Mouse (Mus musculus) lung, postnatal 36 days (tissue): ENCODE measurements at regions not wholly inside any gene's neighbourhood (a gene's known extent, or its start where the extent isn't known, plus 50 kb on each side); places are given as distances from the start of the nearest gene placed in this dataset.

Source experiments
- DNase-seq: peaks from one replicate; pipeline ENCODE4 v3.0.0; 2022; ENCODE audit warnings: mixed read lengths

DNA sequence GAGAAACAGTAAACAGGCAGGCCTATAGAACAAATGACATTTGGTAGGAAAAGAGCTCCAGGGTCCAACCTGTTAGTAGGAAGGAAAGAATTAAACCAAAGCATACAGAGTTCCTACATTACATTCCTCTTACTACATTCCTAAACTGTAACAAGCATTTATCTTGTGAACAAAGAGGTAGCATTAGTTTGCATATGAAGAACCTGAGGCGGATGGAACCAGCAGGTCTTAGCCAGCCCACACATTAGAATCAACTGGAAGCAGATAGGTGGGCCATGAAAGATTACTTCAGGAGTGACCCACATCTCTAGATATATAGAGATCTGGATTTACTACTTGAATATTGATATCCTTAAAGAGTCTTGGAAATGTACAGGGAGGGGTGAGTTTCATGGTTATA is 238.8 kb downstream of the Klf5 start:
- no peak for DNase-seq

DNA sequence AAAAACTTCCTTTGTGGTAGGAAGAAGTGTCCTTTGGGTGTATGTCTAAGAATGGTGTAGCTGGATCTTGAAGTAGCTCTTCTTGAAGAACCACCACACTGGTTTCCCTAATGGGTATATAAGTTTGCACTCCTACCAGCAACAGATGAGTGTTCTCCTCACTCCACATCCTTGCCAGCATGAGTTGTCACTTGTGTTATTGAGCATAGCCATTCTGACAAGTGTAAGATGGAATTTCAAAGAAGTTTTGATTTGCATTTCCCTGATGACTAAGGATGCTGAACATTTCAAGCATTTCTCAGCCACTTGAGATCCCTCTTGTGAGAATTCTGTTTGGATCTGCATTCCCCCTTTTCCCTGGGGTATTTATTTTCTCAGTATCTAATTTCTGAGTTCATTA is 243.2 kb downstream of the Klf5 start:
- peak; percentile 19 for DNase-seq

DNA sequence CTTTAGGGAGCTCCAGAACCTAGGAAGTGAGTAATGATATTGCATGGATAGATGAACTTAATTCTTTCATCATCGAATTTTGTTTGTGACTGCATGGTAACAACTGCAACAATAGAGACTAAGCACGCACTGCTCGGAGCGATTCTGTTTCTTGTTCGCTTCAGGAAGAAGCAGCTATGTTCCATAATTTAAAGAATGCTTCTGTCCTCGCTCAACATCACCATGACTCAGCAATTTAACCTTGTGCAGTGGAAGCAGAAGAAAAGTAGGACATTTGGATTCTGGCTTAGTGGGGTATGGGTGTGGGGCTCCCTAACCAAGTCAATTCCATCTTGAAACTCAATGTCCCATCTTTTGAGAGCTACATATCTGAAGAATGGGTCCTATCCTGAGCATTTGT is 249.4 kb downstream of the Klf5 start:
- DNase-seq, result peak; percentile 5

DNA sequence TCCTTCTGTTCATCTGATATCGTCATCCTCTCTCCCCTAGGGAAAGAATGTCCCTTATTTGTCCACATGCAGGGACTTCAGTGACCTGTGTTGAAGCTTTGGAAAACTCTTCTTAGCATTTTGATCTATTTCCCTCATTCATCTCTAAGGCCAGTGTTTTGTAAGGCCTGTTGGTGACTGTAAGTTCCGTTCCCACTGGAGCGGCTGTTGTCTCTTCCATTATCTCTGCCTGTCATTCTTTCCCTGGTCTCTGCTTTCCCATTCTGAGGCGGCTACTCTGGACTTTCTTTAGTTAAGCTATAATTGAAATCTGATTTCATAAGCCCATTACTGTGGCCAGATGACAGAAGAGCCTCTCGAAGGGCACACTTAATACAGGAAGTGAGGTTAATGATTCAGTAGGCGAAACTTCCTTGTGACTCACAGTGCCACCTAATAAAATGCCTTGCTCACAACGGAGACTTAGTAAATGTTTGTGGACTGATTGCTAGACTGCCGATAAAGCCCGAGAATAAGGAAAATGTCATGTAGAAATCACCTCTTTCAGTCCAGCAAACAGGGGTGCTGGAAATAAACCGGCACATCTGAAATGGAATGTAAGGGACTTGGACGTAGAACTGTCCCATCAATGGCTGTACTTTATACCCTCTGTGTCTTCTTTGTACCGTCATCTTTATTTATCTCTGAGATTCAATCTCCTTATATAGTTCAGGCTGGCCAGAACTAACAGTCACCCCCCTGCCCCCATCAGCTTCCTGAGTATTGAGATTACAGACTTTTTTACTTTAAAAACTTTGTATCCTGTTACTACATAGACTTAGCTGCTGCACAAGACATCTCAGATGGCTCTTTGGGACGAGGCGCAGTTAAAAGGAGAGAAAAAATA is 250.1 kb downstream of the Klf5 start:
- DNase-seq, result peak; percentile 71

DNA sequence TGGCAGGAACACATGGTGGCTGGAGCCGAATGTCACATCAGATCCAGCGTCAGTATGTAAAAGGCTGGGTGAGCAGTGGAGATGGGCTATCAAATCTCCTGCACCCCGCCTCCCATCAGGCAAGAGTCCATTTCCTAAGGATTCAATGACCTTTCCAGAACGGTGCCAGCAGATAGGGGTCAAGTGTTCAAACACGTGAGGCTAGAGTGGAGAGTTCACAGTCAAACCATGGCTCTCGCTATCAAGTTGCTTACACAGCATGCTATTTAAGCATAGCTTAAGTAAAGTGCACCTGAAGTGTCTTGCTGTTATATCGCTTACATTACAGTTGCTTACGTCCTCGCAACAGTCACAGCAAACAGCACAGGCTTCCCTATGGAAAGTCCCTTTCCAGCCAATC is 265.5 kb downstream of the Klf5 start:
- peak; percentile 71 for DNase-seq

DNA sequence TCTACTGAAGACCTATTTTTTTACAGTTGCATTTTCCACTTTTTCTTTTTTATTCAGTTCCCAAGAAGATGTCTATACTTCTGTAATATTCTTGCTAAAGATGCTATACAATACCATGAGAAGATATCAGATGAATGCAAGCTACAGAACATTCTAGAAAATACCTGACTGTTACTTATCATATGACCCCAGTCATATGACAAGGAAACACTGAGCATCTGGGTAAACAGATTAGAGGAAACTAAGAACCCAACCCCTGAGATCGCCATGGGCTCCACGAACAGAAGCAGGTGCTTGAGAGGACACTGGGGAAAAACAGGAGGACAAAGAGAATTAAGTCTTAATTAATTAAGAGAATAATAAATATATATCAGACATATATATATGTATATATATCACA is 275.7 kb downstream of the Klf5 start:
- no peak for DNase-seq

DNA sequence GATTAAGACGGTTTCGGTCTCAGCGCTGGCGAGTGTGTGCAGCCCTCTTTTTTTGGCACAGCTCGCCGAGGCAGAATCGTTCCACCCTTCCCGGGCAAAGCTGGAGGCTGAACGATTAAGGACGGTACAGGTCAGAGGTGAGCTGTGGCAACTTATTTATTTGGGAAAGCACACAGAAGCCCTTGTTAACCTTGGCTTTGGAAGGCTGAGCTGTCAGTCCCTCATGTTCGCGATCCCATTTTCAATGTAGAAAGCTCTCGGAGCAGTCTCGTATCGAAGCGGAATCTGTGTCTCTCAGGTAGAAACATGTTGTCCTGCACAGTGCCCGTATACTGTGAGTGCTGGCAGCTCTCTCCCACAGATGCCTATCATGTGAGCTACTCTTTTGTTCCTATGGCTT is 280.2 kb downstream of the Klf5 start:
- DNase-seq, result peak; percentile 50

DNA sequence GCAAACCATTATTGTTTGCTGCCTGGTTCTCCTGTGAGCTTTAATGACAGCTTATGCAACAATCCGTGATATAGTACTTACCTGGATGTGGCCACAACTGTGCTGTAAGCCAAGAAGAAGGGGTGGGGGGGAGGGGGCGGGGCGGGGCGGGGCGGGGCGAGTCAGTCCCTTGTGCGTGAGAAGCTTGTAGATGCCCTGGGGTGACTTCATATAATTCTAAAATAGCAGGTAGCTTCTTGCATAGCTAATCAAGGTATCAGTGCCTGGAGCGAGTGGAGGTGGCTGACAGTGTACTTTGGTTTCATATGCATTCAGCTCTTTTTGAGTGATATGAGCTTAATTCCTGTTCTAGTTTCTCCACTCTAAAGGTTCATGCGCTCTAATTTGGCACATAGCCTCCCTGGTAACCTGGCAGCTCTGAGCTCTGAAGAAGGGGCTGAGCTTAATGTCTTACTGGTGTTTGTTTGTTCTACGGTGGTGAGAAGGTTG is 280.8 kb downstream of the Klf5 start:
- peak; percentile 54 for DNase-seq

DNA sequence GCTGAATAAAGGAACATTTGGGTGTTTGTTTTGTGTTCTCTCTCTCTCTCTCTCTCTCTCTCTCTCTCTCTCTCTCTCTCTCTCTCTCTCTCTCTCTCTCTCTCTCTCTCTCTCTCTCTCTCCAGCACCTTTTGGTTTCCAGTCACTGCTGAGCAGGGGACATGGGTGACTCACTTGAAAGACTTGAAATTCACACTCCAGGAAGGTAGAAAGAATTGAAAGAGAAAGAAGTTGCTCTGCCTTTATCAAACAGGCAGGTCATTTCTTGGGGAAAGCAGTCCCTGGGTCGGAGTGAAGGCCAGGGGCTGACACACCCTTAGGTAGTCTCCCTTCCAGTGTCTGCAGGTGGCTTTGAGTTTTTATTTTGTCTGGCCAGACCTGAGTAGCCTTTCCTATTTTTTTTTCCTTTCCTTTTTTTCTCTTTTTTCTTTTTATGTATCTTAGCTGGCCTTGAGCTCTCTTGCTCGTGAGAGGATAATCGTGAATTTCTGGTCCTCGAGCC is 281.3 kb downstream of the Klf5 start:
- no peak for DNase-seq

DNA sequence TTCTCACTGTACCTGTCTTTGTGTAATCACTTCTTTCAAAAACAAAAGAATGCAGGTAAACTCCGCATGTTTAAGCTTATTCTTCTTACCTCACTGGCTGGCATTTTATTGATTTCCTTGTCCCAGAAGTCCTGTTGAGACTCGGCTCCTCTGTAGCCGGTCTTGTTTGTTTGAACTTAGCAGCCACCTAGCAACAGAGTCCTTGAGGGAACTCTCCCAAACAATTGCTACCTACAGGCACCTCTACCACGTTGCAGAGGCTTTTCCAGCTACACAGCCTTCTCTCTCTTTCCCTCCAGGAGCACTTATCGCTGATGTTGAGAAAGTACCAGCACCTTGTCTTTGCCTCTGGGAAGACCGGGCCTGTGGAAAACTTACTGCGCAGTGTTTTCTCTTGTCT is 285.7 kb downstream of the Klf5 start:
- DNase-seq, result peak; percentile 76

DNA sequence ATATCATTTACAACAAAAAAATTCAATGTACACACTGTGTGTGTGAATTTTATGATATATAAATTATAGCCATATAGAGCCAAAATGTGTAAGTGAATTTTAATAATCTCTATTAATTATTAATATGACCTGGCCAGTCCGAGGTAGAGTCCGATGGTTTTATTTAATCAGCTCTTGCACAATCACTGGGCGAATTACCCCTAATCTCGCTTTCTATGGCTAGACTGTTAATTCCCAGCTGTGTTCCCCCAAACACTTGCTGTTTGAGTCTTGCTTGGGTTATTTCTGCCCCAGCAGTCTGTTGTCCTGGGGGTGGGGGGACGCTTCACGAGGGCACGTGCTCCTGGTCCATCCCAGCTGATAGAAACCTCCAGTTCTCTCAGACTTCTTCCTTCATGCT is 287.5 kb downstream of the Klf5 start:
- DNase-seq, result no peak

DNA sequence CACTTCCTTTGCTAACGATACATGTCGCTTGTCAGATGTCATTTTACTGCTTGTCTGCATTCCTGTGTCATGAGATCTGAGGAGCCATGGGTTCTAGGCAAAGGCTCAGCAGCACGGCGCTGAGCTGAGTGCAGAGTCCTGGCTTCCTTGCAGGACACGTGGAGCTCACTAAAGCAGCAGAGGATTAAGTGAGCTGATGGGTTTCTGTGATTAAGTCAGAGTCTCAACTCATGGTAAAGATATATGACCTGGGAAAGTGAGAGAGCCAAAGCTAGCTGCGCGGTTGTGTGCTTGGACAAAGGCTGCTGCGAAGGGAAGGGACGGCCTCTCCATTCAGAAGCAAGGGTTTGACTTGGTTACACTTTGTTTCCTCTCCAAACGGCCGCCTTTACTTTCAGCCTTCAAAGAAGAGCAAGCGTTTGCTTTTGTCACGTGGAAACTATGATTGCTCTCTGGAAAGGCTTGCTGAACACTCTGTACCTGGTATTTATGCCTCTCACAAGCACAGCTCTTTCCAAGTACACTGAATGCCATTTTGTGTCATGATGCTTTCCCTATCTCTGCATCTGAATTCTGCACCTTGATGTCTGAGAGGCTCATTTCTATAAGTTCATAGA is 292.5 kb downstream of the Klf5 start:
- DNase-seq, result peak; percentile 61

DNA sequence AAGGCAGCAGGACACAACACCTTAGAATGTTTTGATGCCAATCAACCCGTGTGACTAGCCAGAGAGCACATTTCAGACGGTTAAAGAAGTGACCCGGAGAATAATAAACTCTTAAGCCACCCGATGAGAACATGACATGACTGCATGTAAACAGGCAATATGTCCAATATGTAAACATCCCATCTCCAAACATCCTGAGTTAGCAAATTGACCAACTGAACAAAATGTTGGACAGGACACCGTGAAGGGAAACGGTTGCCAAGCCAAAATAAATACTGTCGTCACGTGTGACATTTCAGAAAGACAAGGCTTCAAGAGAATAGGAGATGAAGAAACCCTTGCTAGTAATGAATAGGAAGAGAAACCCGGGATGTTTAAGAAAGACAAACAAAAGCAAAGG is 294.4 kb downstream of the Klf5 start:
- DNase-seq, result peak; percentile 52

DNA sequence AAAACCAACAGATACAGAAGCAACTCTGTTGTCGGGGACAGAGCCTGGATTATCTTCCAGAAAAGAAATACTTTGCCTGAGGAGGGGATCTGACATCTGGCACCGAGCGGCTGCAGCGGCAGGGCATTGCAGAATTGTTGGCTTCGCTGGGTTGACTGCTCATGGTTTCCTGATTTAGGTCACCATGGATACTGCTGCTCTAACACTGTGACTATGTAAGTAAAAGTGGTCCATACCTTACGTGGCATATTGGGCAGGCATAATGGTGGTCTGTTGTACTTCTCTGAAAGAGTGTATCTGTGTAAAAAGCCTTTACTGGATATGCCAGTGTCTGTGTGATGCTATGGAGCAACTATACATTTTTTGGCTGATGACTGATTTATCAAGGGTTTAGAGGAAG is 295.4 kb downstream of the Klf5 start:
- DNase-seq, result no peak

DNA sequence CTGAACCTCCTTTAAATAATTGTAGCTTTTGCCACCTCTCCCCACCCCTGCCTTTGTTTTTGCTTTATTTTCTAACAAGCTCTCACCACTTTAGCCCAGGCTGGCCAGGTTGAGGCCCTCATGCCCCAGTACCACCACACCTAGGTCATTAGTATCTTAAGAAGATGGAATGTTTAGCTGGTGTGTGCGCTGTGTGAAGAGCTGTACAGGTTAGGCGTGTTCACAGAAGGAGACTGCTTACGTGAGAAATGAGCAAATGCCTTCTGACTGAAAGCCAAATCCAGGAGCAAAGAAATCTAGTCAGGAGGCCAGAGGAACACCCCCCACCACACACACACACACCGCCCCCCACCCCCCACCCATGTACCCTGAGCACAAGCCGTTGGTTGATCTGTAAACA is 303.4 kb downstream of the Klf5 start:
- no peak for DNase-seq

DNA sequence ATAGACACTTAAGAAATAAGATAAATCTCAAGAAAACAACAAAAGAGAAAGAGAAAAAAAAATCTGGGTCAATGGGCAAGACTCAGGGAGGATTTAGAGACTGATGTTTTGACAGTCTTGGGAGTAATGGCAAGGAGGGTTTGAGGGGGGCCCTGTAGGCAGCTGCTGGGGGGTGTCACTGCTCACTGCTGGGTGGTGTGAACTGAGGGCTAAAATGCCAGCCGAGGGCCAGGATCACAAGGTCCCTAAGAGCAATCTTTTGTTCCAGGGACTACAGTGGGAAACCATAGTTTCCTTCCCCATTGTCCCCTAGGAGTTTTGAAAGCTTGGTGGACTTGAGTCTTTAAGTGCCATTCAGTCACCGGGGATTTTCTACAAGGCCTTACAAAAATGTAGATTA is 304.8 kb downstream of the Klf5 start:
- DNase-seq, result no peak

DNA sequence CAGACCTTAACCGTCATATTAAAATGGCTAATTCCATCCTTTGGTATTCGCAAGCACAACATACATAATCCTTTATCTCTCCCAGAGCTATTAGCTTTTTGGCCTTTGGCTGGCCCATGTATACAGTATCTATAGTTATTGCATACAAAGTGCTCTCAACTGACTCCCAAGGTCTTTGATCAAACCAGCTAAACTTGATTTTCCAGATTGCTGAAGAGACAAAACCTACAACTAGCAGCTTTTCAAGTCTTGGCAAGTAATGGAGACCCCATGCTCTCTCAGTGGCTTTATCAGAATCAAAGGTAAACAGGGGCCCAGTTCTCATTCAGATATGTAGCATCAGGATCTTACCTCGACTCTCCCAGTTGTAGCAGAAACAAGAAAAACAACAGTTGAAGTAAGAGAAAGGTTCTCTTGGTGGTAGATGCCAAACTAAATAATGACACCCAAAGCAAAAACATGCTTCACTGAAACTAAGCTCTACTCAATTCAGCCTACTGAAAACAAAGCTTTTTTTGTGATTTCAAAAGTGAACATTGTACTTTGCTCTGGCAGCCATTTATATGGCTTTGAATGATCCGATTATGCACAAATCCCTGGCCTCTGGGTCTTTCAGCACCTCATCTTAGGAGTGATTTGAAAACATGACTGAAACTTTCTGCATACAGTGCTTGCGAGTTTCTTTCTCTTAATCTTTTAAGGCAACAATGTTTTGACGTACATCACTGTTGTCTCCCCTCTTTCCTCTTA is 307.0 kb downstream of the Klf5 start:
- peak; percentile 22 for DNase-seq

DNA sequence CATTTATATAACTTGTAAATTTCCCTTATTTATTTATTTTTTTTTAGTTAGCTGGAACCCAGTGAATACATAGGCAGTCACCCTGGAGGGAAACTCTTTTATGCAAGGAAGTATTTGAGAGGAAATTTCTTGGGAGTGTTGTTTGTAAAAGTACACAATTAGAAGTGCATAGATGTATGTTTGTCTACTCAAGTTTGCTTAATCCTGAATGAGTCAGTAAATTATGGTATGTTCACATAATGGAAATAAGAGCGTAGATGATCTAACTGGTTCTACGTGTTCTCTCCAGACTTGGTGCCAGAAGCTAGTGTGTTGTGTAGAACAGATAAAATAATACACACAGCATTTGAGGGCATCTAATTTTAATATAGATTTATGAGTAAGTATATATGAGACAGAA is 310.5 kb downstream of the Klf5 start:
- DNase-seq, result no peak

DNA sequence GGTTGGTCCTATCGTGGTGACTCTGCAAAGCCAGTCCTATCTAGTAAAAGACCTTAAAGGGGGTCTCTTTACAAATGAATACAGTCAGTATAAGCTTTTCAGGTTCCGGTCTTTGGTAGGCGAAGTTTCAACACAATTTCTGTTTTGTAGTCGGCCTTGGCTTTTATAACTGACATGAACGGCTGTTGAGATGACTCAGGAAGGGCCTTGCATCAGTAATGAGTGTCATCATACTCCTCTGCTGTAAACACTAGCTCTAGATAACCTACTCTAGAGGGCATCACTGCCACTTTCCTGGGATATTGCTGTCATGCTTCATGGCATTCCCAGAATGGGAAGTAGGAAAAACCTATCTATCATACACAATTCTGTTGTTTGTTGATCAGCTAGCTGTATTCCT is 312.9 kb downstream of the Klf5 start:
- DNase-seq, result no peak

DNA sequence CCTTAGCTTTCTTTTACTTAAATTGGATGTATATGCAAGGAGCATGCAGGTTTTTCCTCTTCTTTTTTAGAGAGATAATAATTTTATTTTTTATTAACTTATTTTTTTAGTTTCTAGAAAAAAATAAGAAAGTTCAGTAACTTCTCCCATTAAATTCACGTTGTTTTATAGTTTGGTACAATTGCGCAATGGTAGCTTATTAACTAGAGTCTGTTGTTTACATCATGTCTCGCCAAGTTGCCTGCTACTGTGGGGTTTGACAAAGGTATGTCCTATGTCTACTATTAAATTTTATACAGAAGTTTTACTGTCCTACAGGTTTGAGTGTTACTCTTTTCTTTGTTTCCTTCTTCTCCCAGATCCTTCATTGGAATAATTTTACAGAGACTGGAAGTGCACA is 313.6 kb downstream of the Klf5 start:
- DNase-seq, result no peak

DNA sequence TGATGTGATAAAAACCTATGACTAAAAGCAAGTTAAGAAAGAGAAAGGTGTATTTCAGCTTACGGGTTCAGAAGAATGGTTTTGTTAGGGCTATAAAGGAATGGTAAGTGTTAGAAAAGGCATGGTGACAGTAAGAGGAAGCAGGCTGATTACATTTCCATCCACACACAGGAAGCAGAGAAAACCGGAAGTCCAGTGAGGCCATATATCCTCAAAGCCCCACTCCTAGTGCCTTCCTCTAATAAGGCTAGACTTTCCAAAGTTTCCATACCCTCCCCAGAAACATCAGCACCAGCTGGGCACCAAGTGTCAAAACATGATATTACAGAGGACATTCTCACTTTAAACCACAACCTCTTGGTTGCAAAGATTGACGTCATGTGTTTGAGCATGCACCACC is 316.3 kb downstream of the Klf5 start:
- DNase-seq, result no peak

DNA sequence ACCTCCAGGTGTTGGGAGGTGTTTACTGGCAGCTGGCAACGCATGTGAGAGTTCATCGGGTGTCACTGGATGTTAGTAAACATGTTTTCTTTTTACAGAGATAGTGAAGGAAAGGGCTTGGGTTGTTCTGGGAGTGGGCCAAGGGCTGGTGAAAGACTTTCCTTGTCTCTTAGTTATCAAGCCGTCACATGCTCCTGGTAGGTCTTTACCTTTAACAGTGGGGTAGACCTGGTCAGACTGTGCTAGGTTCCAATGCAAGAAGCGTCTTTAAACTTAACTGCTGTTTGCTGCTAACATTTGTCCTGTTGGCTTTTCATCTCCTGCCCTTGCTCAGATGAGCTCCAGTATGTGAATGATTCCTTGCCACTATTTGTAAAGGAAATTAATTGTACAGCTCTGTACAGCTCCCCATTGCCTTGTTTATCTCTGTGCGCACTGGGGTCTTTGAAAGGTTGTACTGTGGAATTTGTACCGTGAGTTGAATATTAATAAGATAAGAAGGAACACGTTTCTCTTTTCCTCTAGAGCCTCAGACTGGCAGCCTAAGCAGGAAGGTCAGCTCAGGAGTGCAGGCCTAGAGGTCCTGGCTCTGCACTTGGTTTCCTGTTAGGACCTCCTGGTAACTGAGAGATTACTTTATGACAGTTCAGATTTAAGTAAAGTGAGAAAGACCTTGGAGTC is 318.3 kb downstream of the Klf5 start:
- DNase-seq, result no peak

DNA sequence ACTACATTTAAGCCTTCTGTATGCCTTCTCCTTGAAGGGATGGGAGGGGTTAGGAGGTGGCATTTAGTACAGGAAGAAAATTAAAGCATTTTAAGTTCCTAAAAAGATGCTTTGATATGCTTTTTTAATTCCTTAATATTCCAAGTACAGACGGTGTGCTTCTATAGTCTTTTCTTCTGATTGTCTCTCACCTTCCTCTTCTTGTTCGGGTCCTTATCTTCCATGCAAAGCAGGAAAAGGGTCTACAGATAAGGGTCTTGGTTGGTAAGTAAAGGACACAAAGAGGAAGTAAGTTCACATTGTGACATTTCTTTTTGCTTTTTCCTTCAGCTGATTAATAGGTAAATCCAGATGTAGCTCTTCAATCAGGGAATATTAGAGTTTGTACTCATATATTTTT is 318.9 kb downstream of the Klf5 start:
- DNase-seq, result no peak
